Mouse (Mus musculus): ENCODE measurements around the gene Lrrc8a. TPM values are rescaled to one million over a fixed set of nuclear protein-coding genes. Genes with fewer than 3 reads are reported as not detected.

The Lrrc8a gene
- polyA plus RNA-seq (2014; fragmentation: Nextera tagmentation; extraction: Ambion mirVana): 43.9 and 44.4 TPM in 2 replicates

GRCm38 (mm10) chr2:30237199-30237880 lies at the start of gene Lrrc8a:
Gene Lrrc8a, plus strand, starts transcription at chr2:30237715.
- under 1% methylated on average over 62 of the region's 67 CpGs for WGBS
- DNase-seq (peak; percentile 98), ATAC-seq (ENCODE audit: insufficient read depth) (peak; percentile 98)
- no peaks in the 10 kb centered on the region for H3K9me3 ChIP-seq (ENCODE audit: low read depth, low read length)
- H3K27me3 ChIP-seq (ENCODE audit: insufficient read depth, low read length): no peaks in the 10 kb centered on the region
- no peak; the same call in 1 of the 2 replicates for TF ChIP-seq CTCF (IDR thresholded peaks at IDR 0.05; ENCODE audit: low read depth)
- peak within 1 kb of the TSS; percentile 88 for H3K4me2 ChIP-seq
- peaks cover 21% of the 10 kb centered on the region for H3K36me3 ChIP-seq (ENCODE audit: insufficient read depth)
- H3K4me3 ChIP-seq (ENCODE audit: low read depth, low read length): peak within 1 kb of the TSS; percentile 90
- H3K4me1 ChIP-seq (ENCODE audit: insufficient read depth): peaks cover 14% of the 10 kb centered on the region
- H3K9ac ChIP-seq: peak within 1 kb of the TSS; percentile 72
- H3K27ac ChIP-seq (ENCODE audit: low read depth): peak within 1 kb of the TSS; percentile 91

- no peaks in the 10 kb centered on the region for H3K4me1 ChIP-seq (ENCODE audit: insufficient read depth)
- H3K27ac ChIP-seq (ENCODE audit: low read depth): no peak overlapping the region
- TF ChIP-seq CTCF (IDR thresholded peaks at IDR 0.05; ENCODE audit: low read depth): no peak
- no peak for DNase-seq
- H3K27me3 ChIP-seq (ENCODE audit: insufficient read depth, low read length): no peaks in the 10 kb centered on the region
- 0 out of 2 replicates have a peak, but pooled peaks cover 2% of the 10 kb centered on the region for H3K36me3 ChIP-seq (ENCODE audit: insufficient read depth)
- 84% methylated on average over 12 of the region's 12 CpGs for WGBS
- H3K4me2 ChIP-seq: no peak overlapping the region
- no peaks in the 10 kb centered on the region for H3K9me3 ChIP-seq (ENCODE audit: low read depth, low read length)
- no peak overlapping the region for H3K9ac ChIP-seq
- no peak overlapping the region for H3K4me3 ChIP-seq (ENCODE audit: low read depth, low read length)
- ATAC-seq (ENCODE audit: insufficient read depth): no peak
Measured at GRCm38 (mm10) chr2:30191790-30192580, 45.5 kb upstream of the Lrrc8a start.

- Histone ChIP-seq H3K4me1 (ENCODE audit: insufficient read depth) (no peaks in the 10 kb centered on the region), H3K27me3 (ENCODE audit: insufficient read depth, low read length) (no peaks in the 10 kb centered on the region), H3K27ac (ENCODE audit: low read depth) (no peak overlapping the region), H3K9me3 (ENCODE audit: low read depth, low read length) (no peaks in the 10 kb centered on the region), H3K4me2 (no peak overlapping the region), H3K36me3 (ENCODE audit: insufficient read depth) (0 out of 2 replicates have a peak, but pooled peaks cover 2% of the 10 kb centered on the region), H3K9ac (no peak overlapping the region), H3K4me3 (ENCODE audit: low read depth, low read length) (no peak overlapping the region)
- TF ChIP-seq CTCF (IDR thresholded peaks at IDR 0.05; ENCODE audit: low read depth): no peak
- no peak for DNase-seq
- ATAC-seq (ENCODE audit: insufficient read depth): no peak
- 72% methylated on average over 3 of the region's 3 CpGs for WGBS
Measured at GRCm38 (mm10) chr2:30194656-30195055, 42.9 kb upstream of the Lrrc8a start.

- Histone ChIP-seq H3K9me3 (ENCODE audit: low read depth, low read length) (no peaks in the 10 kb centered on the region), H3K4me1 (ENCODE audit: insufficient read depth) (no peaks in the 10 kb centered on the region; the same call in 1 of the 2 replicates), H3K27me3 (ENCODE audit: insufficient read depth, low read length) (no peaks in the 10 kb centered on the region), H3K9ac (no peak overlapping the region), H3K36me3 (ENCODE audit: insufficient read depth) (no peaks in the 10 kb centered on the region), H3K27ac (ENCODE audit: low read depth) (no peak overlapping the region), H3K4me2 (no peak overlapping the region), H3K4me3 (ENCODE audit: low read depth, low read length) (no peak overlapping the region)
- DNase-seq (no peak), ATAC-seq (ENCODE audit: insufficient read depth) (no peak)
- 64% methylated on average over 4 of the region's 4 CpGs for WGBS
- TF ChIP-seq CTCF (IDR thresholded peaks at IDR 0.05; ENCODE audit: low read depth): no peak
Measured at GRCm38 (mm10) chr2:30198021-30198420, 39.5 kb upstream of the Lrrc8a start.

- DNase-seq (no peak), ATAC-seq (ENCODE audit: insufficient read depth) (no peak)
- TF ChIP-seq CTCF (IDR thresholded peaks at IDR 0.05; ENCODE audit: low read depth): no peak
- Histone ChIP-seq H3K27ac (ENCODE audit: low read depth) (no peak overlapping the region), H3K36me3 (ENCODE audit: insufficient read depth) (no peaks in the 10 kb centered on the region), H3K9ac (no peak overlapping the region), H3K9me3 (ENCODE audit: low read depth, low read length) (no peaks in the 10 kb centered on the region), H3K4me2 (no peak overlapping the region), H3K4me3 (ENCODE audit: low read depth, low read length) (no peak overlapping the region), H3K27me3 (ENCODE audit: insufficient read depth, low read length) (no peaks in the 10 kb centered on the region), H3K4me1 (ENCODE audit: insufficient read depth) (peaks cover 5% of the 10 kb centered on the region)
- WGBS: 23% methylated on average over 1 of the region's 1 CpGs
Measured at GRCm38 (mm10) chr2:30199984-30200383, 37.5 kb upstream of the Lrrc8a start.

- no peak for TF ChIP-seq CTCF (IDR thresholded peaks at IDR 0.05; ENCODE audit: low read depth)
- no peaks in the 10 kb centered on the region for H3K9me3 ChIP-seq (ENCODE audit: low read depth, low read length)
- H3K4me2 ChIP-seq: no peak overlapping the region
- DNase-seq (no peak), ATAC-seq (ENCODE audit: insufficient read depth) (no peak)
- WGBS: 42% methylated on average over 5 of the region's 5 CpGs
- no peak overlapping the region for H3K27ac ChIP-seq (ENCODE audit: low read depth)
- no peaks in the 10 kb centered on the region for H3K36me3 ChIP-seq (ENCODE audit: insufficient read depth)
- H3K4me1 ChIP-seq (ENCODE audit: insufficient read depth): peaks cover 5% of the 10 kb centered on the region
- H3K9ac ChIP-seq: no peak overlapping the region
- H3K27me3 ChIP-seq (ENCODE audit: insufficient read depth, low read length): no peaks in the 10 kb centered on the region
- no peak overlapping the region for H3K4me3 ChIP-seq (ENCODE audit: low read depth, low read length)
Measured at GRCm38 (mm10) chr2:30200388-30200925, 37.1 kb upstream of the Lrrc8a start.

GRCm38 (mm10) chr2:30203439-30203838 lies 34.1 kb upstream of the Lrrc8a start:
- ATAC-seq (ENCODE audit: insufficient read depth): no peak
- no peaks in the 10 kb centered on the region for H3K9me3 ChIP-seq (ENCODE audit: low read depth, low read length)
- no peak overlapping the region for H3K27ac ChIP-seq (ENCODE audit: low read depth)
- no peak overlapping the region for H3K9ac ChIP-seq
- no peaks in the 10 kb centered on the region for H3K36me3 ChIP-seq (ENCODE audit: insufficient read depth)
- H3K4me2 ChIP-seq: no peak overlapping the region
- 76% methylated on average over 7 of the region's 7 CpGs for WGBS
- DNase-seq: peak; percentile 47
- no peak overlapping the region for H3K4me3 ChIP-seq (ENCODE audit: low read depth, low read length)
- TF ChIP-seq CTCF (IDR thresholded peaks at IDR 0.05; ENCODE audit: low read depth): peak; percentile 66
- H3K27me3 ChIP-seq (ENCODE audit: insufficient read depth, low read length): no peaks in the 10 kb centered on the region
- peaks cover 5% of the 10 kb centered on the region for H3K4me1 ChIP-seq (ENCODE audit: insufficient read depth)

Data from lung, embryonic 14.5 days (tissue).